Mouse (Mus musculus) MN1 (cell line): ENCODE measurements around the gene Pgap3.
"Not testable (repeated sequence)": the region's sequence is repeated elsewhere in the genome, so short reads cannot be mapped to it uniquely, and the experiment has no call there.

ENCODE experiments used
- DNase-seq: peaks from one replicate; pipeline ENCODE4 v3.0.0-alpha.2; 2016; ENCODE audit warnings: low spot score

Gene Pgap3

DNA sequence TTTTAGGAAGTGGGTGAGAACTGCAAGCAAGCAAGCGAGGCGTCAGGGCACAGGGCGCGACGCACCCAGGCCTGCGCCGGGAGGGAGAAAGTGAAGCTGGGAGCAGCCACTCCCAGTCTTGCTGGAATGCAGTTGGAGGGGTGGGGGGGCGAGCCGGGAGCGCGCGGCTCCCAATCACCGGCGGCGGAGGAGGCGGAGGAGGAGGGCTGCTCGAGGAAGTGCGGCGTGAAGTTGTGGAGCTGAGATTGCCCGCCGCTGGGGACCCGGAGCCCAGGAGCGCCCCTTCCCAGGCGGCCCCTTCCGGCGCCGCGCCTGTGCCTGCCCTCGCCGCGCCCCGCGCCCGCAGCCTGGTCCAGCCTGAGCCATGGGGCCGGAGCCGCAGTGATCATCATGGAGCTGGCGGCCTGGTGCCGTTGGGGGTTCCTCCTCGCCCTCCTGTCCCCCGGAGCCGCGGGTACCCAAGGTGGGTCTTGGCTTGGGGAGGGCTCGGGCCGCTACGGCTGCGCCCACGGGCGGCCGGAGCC lies 12.0 kb upstream of the Pgap3 start, which contains the start of gene Erbb2:
TSS of gene Erbb2 (plus strand) at position 198 of the 524 bp plus-strand sequence.
- peak; percentile 16 for DNase-seq

GRCm38 (mm10) chr11:98409341-98409822 lies 9.1 kb upstream of the Pgap3 start:
- no peak for DNase-seq

- DNase-seq = no peak
These were observed 8.6 kb upstream of the Pgap3 start for GRCm38 (mm10) chr11:98408872-98409271.

DNA sequence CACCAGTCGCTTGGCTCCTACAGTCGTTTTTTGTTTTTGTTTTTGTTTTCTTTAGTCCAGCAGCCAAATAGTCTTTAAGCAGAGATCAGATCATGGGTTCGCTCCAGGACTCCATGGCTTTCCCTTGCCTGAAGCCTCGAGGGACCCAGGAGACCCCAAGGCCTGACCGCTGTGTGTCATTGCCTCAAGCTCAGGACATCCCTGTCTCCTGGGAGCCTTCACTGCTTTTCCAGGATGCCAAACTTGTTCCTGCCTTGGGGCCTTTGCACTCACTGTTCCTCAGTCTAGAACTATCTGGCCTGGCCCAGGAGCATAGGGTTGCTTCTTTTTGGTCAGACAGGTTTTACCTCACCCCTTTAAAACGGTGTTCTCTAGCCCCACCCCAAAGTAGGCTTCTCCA lies 6.3 kb upstream of the Pgap3 start:
- no peak for DNase-seq

- peak; percentile 16 for DNase-seq
These were observed 526 bp upstream of the Pgap3 start for GRCm38 (mm10) chr11:98400816-98401215.

DNA sequence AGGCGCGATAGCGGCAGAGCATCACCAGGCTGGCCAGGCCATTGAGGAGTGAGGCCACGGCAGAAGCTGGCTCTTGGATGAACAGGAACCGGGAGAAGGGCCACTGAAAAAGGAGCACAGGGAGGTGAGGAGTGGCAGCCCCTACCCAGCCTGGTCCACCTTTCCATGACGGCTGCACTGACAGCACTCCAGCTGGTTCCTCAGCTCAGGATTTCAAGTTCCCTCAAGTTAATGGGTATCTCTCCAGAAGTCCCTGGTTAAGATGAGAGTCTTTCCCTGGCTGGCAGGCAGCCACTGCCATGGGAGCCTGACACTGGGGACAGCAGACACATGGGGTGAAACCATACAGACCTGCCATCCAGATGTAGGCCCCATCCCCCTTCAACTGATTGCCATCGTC lies 2.3 kb downstream of the Pgap3 start:
- DNase-seq = no peak

DNA sequence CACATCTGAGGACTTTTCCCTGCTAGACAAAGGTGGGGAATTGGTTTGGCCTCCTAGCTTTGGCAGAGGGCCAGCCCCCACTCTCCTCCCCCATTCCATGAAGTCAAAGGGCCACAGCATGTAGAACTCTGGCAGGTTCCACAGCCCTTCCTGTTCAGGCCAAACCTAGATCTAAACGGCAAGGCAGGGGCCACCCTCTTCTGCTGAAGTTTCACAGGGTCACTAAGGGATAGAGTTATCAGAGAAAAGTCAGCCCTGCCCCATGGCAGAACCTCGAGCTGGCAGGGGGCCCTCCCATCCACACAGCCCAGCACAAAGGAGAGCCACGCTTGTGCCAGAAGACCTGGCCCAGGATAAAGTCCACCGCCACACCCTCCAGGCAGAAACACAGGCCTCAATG lies 5.2 kb downstream of the Pgap3 start:
- DNase-seq = no peak

DNA sequence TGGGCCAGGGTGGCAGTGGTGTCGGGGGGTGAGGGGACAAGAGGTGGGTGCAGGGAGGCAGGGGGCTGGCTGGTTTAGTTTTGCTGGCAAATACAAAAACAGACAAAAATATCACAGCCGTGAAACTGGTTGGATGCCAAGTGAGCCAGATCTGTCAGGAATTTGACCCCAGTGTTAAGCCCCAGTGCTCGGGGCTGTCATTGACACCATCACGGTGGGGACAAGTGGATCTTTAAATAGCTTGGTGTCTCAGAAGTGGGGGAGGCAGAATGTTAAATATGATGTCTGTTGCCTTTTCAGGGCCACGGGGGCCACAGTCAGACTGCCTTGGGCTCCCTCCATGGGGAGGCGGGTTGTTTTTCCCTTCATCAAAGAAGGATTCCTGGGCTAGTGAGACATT lies 6.0 kb downstream of the Pgap3 start:
- no peak for DNase-seq

DNA sequence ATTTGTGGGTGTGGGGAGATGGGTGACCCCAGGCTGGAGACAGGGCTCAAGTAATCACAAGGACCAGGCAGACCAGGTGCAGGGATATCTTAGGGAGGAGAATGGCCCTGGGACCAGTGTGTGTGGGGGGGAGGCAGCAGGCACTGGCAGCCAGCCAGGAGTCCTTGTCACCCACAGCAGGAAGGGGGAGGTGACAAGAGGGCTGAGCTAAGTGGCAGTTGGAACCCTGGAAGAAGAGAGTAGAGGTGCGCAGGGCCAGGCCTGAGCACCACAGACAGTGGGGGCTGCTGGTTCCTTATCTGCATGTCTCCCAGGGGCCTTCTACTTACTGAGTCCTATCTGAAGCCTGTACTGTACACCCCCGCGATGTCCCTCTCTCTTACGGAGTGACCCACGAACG lies 7.0 kb downstream of the Pgap3 start:
- peak; percentile 36 for DNase-seq

- peak; percentile 45 for DNase-seq
These were observed 7.6 kb downstream of the Pgap3 start for GRCm38 (mm10) chr11:98392645-98393044.

DNA sequence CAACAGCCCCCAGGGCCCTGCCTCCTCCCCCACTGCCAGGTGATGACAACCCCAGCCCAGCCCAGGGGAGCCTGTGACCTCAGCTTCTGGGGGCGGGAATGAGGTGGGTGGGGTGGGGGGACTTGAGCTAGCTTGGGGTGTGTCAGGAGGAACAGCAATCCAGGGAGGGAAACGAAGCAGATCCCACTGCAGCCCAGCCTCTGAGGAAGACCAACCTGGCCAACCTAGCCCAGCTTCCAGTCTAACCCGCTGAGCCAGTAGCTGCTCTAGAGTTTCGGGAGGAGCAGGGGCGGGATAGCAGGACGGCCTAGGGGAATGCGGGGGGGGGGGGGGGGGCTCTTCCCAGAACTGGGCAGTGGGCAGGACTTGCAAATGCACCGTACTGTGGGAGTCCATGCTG lies 8.3 kb downstream of the Pgap3 start:
- no peak for DNase-seq

DNA sequence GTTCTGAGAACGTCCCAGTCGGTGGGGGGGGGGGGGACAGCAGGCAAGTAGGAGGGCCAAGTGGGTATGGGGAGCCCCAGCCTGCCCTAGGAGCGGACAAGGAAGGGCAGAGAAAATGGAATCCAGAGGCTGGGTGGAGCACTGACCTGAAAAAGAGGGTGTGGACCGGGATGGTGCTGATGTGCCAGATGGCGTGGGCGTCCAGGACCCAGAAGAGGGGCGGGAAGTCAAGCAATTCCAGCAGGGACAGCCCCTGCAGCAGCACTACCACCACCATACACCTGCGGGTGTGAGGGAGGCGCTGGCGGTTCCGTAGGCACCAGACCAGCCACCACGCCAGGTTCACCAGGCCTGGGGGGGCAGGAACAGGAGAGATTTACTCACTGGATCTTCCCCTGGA lies 10.1 kb downstream of the Pgap3 start:
- no peak for DNase-seq

DNA sequence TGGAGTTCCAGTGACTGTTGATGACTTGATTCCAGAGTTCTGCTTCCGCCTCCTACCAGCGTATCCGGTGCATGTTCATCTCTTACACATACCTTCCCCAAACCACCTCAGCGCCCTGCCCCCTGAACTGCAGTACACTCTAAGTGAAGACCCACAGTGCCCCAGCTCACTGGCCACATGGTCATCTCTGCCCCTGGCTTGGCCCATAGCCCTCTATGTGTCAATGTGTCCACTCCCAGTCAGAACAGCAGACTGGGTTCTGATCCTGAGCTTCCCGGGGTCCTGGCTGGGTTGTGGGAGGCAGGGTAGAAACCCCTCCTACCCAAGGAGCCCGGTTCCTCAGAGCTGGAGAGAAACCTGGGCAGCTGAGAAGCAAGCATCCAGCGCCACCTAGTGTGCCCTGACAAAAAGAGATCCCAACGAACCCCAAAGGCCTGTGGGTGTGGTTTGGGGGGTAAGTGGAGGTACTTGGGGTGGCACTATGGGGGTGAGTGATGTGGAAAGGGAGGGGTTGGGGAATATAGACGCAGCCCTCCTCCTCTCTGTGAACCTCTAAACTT lies 11.0 kb downstream of the Pgap3 start:
- DNase-seq = peak; percentile 22

- DNase-seq = no peak
These were observed 12.0 kb downstream of the Pgap3 start for GRCm38 (mm10) chr11:98388282-98388681.

DNA sequence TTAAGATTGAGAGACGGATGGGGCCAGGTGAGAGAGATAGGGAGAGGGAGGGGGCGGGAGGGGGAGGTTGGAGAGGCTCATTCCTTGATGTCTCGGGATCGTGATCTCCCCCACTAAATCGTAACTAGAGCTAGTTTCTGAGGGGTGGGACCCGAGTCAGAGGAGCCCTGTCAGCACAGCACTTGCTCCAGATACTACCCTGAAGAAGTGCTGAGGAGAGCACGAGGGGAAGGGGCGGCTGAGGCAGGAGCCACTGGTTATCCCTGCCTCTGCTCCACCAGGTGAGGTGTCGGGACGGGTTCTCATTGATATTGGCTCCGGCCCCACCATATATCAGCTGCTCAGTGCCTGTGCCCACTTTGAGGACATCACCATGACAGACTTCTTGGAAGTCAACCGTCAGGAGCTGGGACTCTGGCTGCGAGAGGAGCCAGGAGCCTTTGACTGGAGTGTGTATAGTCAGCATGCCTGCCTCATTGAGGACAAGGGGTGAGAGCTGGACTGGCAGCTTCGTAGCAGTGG lies 13.2 kb downstream of the Pgap3 start:
- DNase-seq = no peak

DNA sequence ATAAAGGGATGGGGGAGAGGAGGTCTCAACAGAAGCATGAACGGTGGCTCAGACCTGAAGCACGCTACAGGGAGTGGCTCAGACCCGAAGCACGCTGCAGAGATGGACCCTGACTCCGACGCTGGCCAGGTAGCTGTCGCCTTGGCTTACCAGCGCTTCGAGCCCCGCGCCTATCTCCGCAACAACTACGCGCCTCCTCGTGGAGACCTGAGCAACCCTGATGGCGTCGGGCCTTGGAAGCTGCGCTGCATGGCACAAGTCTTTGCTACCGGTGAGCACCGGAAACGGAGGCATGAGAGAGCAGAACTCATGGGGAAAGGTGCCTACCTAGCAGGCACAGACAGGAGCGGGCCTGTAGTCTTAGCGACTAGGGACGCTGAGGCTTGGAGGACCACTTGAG lies 13.7 kb downstream of the Pgap3 start:
- DNase-seq = no peak

GRCm38 (mm10) chr11:98385638-98386585 lies 14.4 kb downstream of the Pgap3 start, which contains the start of gene Pnmt:
Pnmt (plus strand) TSS chr11:98386450.
- no peak for DNase-seq

- no peak for DNase-seq
These were observed 15.3 kb downstream of the Pgap3 start for GRCm38 (mm10) chr11:98384721-98385637.

GRCm38 (mm10) chr11:98384216-98384615 lies 16.1 kb downstream of the Pgap3 start:
- no peak for DNase-seq

- no peak for DNase-seq
These were observed 16.8 kb downstream of the Pgap3 start, which contains the start of gene Tcap for GRCm38 (mm10) chr11:98383261-98384030. Tcap (plus strand) TSS chr11:98383811.

- not testable (repeated sequence) for DNase-seq
These were observed 17.9 kb downstream of the Pgap3 start for GRCm38 (mm10) chr11:98382405-98382804.
